Mouse (Mus musculus) induced T-regulatory cell, adult 2 months (primary cell): Measurements from ENCODE around the gene Vps72.
"Not testable (repeated sequence)": the region's sequence is repeated elsewhere in the genome, so short reads cannot be mapped to it uniquely, and the experiment has no call there.

Experiments used
- DNase-seq: peaks from one replicate; pipeline ENCODE4 v3.0.0-alpha.2; 2012; ENCODE audit warnings: low read depth

Vps72 gene

DNA sequence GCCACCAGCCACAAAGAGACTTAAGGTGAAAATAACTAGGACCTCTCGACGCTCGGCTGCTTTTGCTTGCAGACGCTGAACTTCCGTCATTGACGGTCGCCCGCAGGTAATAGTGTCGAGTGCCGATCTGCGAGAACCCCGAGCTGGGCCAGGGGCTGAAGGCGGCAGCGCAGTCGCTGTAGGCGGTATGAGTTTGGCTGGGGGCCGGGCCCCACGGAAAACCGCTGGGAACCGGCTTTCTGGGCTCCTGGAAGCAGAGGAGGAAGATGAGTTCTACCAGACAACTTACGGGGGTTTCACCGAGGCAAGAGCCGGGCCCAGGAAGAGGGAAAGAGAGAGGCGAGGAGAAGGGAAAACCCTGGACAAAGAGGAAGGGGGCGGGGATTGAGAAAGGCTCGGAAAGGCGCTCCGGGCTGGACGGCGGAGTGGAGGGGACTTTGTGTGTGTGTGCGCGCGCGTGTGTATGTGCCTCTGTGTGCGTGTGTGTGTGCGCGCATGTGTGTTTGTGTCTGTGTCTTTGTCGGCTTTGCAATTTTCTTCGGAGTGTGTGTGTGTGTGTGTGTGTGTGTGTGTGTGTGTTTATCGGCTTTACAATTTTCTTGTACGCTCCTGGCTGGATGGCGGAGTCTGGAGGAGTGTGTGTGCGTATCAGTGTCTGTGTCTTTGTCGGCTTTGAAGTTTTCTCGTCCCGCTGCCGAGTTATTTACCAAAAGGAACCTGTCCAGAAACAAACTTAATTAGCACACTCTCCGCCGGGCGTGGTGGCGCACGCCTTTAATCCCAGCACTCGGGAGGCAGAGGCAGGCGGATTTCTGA lies at the start of gene Vps72:
Gene Vps72, plus strand, starts transcription at position 112 of the 816 bp plus-strand sequence.
- DNase-seq = peak; percentile 92

- DNase-seq = no peak
Measured at GRCm38 (mm10) chr3:95063741-95064140, 47.1 kb upstream of the Vps72 start.

DNA sequence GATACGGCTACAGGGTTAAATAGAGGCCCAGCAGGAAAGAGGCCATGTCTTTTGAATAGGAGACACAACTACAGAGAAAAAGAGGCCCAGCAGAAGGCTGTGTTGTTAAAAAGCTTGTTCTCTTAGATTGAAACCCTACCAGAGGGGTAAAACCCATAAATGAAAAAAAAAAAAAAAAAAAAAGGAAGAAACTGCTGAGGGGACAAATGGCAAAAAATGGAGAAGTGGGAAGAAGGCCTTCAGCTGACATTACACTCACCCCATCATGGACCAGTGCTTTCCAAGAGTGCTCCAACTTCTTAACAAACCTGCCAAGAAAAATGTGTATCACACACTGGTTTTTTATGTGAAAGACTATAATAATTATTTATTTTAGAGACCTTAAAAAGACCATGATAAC lies 45.3 kb upstream of the Vps72 start:
- no peak for DNase-seq

DNA sequence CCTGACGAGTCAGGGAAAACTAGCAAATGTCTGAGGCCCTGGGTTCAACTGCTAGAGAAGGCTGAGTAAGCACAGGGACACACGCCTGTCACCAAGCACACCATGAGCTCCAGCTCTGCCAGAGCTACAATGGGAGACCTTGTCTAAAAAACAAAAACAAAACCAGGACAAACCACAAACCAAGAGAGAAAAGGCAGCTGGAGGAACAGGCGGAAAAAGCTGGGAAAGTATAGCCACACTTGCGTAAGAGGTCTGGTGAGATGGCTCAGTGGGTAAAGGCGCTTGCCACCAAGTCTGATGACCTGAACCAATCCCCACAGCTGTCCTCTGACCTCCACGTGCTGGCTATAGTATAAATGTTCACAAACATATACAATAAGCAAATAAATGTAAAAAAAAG lies 44.7 kb upstream of the Vps72 start:
- no peak for DNase-seq

GRCm38 (mm10) chr3:95066570-95066969 lies 44.3 kb upstream of the Vps72 start:
- no peak for DNase-seq

- DNase-seq = no peak
Measured at GRCm38 (mm10) chr3:95071606-95072005, 39.2 kb upstream of the Vps72 start.

DNA sequence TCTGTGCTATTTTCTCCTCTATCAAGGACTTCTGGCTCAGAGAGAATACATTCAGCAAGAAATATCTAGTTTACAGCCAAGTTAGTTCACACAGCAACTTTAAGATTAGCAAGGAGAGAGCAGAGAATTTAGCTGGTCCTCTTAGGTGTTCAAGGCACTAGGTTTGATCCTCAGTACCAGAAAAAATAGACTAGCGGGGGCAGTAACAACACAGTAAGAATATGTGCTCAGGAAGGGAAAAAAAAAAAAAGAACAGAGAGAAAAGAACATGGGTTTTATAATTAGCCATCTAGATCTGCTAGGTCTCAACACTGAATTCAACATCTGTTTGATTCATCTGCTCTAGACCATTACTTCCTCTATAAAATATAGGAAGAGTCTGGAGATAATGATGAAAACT lies 22.8 kb upstream of the Vps72 start:
- no peak for DNase-seq

- no peak for DNase-seq
Measured at GRCm38 (mm10) chr3:95100854-95101253, 10.0 kb upstream of the Vps72 start.

DNA sequence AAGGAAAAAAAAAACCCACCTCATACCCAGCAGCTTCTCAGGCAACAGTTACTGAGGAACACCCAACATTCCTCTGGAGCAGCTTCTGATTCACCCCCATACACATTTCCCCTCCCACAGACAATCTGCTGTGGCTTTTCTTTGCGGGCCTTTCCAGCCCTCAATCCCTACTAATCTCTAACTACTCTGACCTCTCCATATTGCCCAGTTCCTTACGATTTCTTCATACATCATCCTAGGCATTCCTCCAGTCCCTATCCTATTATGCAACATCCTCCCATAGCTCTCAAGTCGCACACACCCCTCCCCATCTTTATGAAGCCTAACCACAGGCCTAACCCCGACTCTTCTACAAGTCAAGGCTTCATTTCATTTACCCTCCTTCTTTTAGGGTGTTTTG lies 5.7 kb upstream of the Vps72 start:
- DNase-seq = no peak

DNA sequence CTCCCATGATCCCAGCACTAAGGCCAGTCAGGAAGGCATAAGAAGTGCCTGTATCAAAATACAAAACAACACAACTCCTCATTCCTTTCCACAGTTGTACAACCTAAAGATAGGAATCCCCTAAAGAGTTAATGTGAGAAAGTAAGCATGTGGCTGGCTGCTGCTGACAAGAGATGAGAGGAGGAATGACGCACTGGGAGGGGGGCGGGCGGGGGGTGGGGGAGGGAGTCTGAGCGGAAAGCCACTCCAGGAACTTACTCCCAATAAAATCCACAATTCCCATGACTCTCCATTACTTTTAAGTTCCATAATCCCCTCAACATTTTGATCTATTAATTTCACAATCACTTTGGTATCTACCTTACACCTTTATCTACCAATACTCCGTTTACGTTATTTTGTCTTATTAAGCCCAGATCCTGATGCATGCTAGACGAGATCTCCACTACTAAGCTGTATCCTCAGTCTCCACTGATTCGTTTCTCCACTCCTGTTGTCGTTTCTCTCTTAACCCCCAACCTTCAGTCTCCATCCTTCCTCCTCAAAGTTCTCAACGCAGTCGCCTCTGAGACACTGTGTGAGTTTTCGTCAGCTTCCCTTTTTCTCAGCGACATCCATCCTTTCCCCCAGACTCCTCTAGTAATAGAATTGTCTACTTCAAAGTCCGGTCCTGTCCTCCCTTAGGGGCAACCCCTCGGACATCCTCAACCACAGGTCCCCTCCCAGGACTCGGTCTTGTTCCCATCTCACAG lies 5.1 kb upstream of the Vps72 start:
- DNase-seq = peak; percentile 43

DNA sequence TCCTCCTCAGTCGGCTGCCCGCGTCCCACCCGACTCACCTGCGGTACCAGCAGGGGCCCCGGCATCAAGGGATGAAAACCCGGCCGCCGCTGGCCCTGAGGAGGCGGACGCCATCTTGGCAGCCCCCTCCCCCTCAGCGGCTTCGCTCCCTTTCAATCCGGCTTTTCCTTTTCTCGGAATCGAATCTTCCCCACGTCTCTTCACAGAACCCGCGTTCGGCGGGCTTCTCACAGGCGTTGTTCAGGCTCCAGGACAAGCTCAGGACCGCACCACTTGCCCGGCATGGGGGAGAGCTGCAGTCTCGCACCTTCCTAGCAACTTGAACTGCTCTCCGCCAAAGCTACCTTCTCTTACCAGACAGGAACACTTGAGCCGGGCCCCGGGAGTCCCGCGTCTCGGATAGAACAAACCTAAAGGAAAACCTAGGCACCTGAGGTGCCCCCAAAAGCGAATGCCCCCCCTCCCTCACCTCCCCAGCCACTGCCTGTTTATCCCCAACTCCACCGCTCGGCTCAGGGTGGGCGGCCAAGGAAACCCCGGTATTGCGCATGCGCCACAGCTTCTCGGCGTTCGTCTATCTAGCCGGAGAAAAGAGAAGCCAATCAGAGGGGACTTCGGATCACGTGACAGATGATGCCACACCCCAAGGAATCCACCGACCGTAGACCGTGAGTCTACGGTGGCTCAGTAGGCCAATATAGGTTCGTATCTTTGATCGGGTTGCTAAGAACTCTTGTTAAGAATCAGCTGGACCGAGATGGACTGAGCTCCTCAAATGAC lies 4.3 kb upstream of the Vps72 start, which contains the start of gene Pip5k1a:
Gene Pip5k1a, minus strand, starts transcription at position 593 of the 780 bp plus-strand sequence.
- peak; percentile 99 for DNase-seq

- not testable (repeated sequence) for DNase-seq
Measured at GRCm38 (mm10) chr3:95107308-95107707, 3.5 kb upstream of the Vps72 start.

- peak; percentile 53 for DNase-seq
Measured at GRCm38 (mm10) chr3:95107898-95108297, 2.9 kb upstream of the Vps72 start.

- no peak for DNase-seq
Measured at GRCm38 (mm10) chr3:95112760-95113159, 1.9 kb downstream of the Vps72 start.

- no peak for DNase-seq
Measured at GRCm38 (mm10) chr3:95117751-95118150, 6.9 kb downstream of the Vps72 start.

GRCm38 (mm10) chr3:95121580-95121979 lies 10.8 kb downstream of the Vps72 start:
- no peak for DNase-seq

- DNase-seq = peak; percentile 44
Measured at GRCm38 (mm10) chr3:95124246-95124645, 13.4 kb downstream of the Vps72 start, which contains the start of gene Tmod4. Gene Tmod4, plus strand, starts transcription at chr3:95124476.

DNA sequence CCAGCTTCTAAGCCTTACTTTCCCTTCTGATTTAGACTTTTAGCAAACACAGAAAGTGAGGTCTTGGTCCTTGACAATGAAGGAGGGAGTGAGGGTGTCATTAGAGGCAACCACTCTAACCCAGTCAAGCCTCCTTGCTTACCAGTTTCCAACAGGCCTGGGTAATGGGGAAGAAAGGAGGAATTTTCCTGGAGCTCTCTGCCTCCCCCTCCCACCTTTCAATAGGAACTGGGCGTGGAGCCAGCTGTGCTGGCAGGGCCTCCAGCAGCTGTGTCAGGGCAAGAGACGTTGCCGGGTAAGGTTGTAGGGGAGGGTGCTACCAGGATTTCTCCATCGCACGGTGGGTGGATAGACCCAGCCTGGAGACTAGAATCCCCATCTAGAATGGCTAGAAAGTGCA lies 14.2 kb downstream of the Vps72 start:
- DNase-seq = no peak

DNA sequence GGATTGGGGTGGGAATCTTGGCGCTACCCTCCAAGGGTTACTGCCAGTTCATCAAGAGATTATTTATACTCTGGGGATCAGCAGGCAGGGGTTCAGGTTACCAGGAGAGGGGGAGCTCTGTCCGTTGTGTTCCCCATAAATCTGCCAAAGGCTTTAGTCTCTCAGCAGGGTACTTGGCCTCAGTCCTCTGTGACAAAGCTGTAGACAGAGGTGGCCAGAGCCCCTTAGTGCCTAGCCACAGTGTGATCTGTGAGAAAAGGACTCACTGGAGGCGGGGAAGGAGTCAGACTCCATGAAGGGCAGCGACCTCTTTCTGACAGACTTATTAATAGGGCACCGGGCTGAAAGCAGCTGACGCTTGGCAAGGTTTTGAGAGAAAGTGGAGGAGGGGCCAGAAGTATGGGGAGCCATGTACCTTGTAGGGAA lies 18.4 kb downstream of the Vps72 start:
- DNase-seq = no peak

GRCm38 (mm10) chr3:95130081-95130480 lies 19.3 kb downstream of the Vps72 start:
- no peak for DNase-seq

DNA sequence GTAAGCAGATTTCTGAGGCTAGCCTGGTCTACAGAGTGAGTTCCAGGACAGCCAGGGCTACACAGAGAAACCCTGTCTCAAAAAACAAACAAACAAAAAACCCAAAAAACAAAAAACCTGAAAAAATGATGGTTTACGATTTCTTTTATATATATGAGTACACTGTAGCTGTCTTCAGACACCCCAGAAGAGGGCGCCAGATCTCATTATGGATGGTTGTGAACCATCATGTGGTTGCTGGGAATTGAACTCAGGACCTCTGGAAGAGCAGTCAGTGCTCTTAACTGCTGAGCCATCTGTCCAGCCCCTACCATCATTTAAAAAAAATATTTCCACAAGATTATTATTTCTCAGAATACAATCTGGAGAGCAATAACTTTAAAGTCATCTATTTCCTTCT lies 21.6 kb downstream of the Vps72 start:
- DNase-seq = not testable (repeated sequence)

DNA sequence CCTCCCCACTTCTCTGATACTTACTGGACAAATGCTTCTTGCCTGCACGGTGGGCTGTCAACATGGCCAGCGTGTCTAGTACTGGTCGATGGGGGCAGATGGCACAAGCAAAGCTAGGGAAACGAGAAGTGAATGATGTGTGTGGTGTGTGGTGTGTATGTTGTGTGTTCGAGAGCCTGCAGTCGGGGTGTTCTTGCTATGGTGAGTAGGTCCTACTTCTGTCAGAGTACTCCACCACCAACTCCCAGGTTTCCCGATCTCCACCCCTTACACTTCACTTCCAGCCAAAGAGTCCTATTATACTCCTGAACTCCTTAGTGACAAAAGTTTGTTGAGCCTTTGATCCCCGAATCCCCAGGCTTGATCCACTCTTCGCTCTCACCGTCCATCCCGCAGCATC lies 22.4 kb downstream of the Vps72 start:
- no peak for DNase-seq
